Mouse (Mus musculus) ES-Bruce4 (cell line): ENCODE results near the gene Zbtb11. TPM values are rescaled to one million over a fixed set of nuclear protein-coding genes. Genes with fewer than 3 reads are reported as not detected.

Experiments
- H3K27ac ChIP-seq: 2 replicates; pipeline ENCODE4 v1.5.1; 2012; ENCODE audit warnings: low read length, inconsistent platforms; ENCODE audit not compliant: insufficient read depth
- H3K27me3 ChIP-seq: 2 replicates; pipeline ENCODE4 v1.6.1; 2012; ENCODE audit warnings: mild to moderate bottlenecking, low read length, inconsistent platforms; ENCODE audit not compliant: control insufficient read depth, poor library complexity, insufficient read depth, severe bottlenecking
- H3K36me3 ChIP-seq: 2 replicates; pipeline ENCODE4 v1.6.1; 2012; ENCODE audit warnings: inconsistent platforms, mild to moderate bottlenecking, low read length, moderate library complexity; ENCODE audit not compliant: control insufficient read depth, poor library complexity, insufficient read depth, severe bottlenecking
- H3K4me1 ChIP-seq: one replicate; pipeline ENCODE4 v1.8.1; 2011; ENCODE audit warnings: low read length; ENCODE audit not compliant: control insufficient read depth, insufficient read depth
- H3K4me3 ChIP-seq: 2 replicates; pipeline ENCODE4 v1.5.1; 2011; ENCODE audit warnings: low read depth, mild to moderate bottlenecking, low read length
- H3K9ac ChIP-seq: 2 replicates; pipeline ENCODE4 v1.6.1; 2012; ENCODE audit warnings: low read depth, mild to moderate bottlenecking, inconsistent platforms; ENCODE audit not compliant: poor library complexity, severe bottlenecking
- H3K9me3 ChIP-seq: replicated peaks from 2 replicates; pipeline ENCODE4 v1.6.1; 2012; ENCODE audit warnings: mild to moderate bottlenecking, low read length, inconsistent platforms; ENCODE audit not compliant: control insufficient read depth, poor library complexity, insufficient read depth, severe bottlenecking
- CTCF ChIP-seq: IDR thresholded peaks from one replicate; pipeline ENCODE4 v1.8.1; 2011; ENCODE audit warnings: low read depth, low read length
- EP300 ChIP-seq: IDR thresholded peaks from 2 replicates; pipeline ENCODE4 v1.6.1; 2011; ENCODE audit warnings: low read depth, low read length; ENCODE audit not compliant: insufficient read depth
- POLR2A ChIP-seq: IDR thresholded peaks from one replicate; pipeline ENCODE4 v1.8.1; 2011; ENCODE audit warnings: low read length; ENCODE audit not compliant: insufficient read depth
- polyA plus RNA-seq: library from polyadenylated mRNA; stranded (reverse); fragments of >200 nt; gene quantifications from 2 replicates; pipeline ENCODE4 v1.2.4, GENCODE M21; 2011; ENCODE audit warnings: low read depth; ENCODE audit not compliant: missing spikeins, insufficient read depth, insufficient read length

Gene Zbtb11
- polyA plus RNA-seq, 1 experiment: 20.5 TPM

- H3K27me3 ChIP-seq: no peaks in the 10 kb centered on the region
- peak within 1 kb of the TSS; percentile 97 for H3K9ac ChIP-seq
- H3K36me3 ChIP-seq: peaks cover 42% of the 10 kb centered on the region
- TF ChIP-seq EP300: no peak
- no peak for TF ChIP-seq CTCF
- no peak for TF ChIP-seq POLR2A
- H3K4me3 ChIP-seq: peak within 1 kb of the TSS; percentile 94
- H3K4me1 ChIP-seq: no peaks in the 10 kb centered on the region
- H3K9me3 ChIP-seq: no peaks in the 10 kb centered on the region
- peak within 1 kb of the TSS; percentile 66 for H3K27ac ChIP-seq
Measured at GRCm38 (mm10) chr16:55966212-55966871, 7.3 kb upstream of the Zbtb11 start, which contains the start of gene Rpl24. Gene Rpl24, plus strand, starts transcription at chr16:55966275.

- Histone ChIP-seq H3K9ac (peak overlapping the region; percentile 97), H3K9me3 (no peaks in the 10 kb centered on the region), H3K4me1 (no peaks in the 10 kb centered on the region), H3K27me3 (no peaks in the 10 kb centered on the region), H3K36me3 (peaks cover 51% of the 10 kb centered on the region), H3K4me3 (peak overlapping the region; percentile 85), H3K27ac (0 out of 2 replicates have a peak overlapping the region, but pooled peaks have one; percentile 28)
- no peak for TF ChIP-seq EP300
- no peak for TF ChIP-seq POLR2A
- TF ChIP-seq CTCF: no peak
Measured at GRCm38 (mm10) chr16:55967221-55967620, 6.5 kb upstream of the Zbtb11 start.

GRCm38 (mm10) chr16:55969147-55969546 lies 4.5 kb upstream of the Zbtb11 start:
- Histone ChIP-seq H3K9me3 (no peaks in the 10 kb centered on the region), H3K27me3 (no peaks in the 10 kb centered on the region), H3K27ac (no peak overlapping the region), H3K4me3 (no peak overlapping the region), H3K36me3 (peaks cover 55% of the 10 kb centered on the region), H3K4me1 (no peaks in the 10 kb centered on the region), H3K9ac (no peak overlapping the region)
- no peak for TF ChIP-seq POLR2A
- peak; percentile 37 for TF ChIP-seq CTCF
- no peak for TF ChIP-seq EP300

DNA sequence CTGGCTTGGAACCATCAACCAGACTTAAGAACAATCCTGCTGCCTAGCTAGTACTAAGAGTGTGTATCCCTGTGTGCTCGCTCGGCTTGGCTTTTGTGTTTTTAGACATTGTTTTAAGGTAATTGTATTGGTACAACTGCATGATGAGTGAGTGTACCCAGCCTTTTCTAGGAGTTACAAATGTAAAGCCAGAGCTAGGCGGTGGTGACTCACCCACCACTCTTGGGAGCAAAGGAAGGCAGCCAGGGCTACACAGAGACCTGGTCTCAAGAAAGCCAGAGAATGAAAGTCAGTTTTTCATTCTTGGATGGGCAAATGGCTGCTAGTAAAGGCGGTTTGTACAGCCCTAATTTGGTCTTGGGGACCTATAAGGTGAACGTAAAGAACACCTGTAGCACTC lies 3.3 kb upstream of the Zbtb11 start:
- Histone ChIP-seq H3K4me1 (no peaks in the 10 kb centered on the region), H3K27ac (peak overlapping the region; percentile 31; the same call in 1 of the 2 replicates), H3K9me3 (no peaks in the 10 kb centered on the region), H3K36me3 (peaks cover 55% of the 10 kb centered on the region), H3K4me3 (no peak overlapping the region), H3K27me3 (no peaks in the 10 kb centered on the region), H3K9ac (peak overlapping the region; percentile 39; the same call in 1 of the 2 replicates)
- TF ChIP-seq CTCF (no peak), EP300 (no peak), POLR2A (no peak)

DNA sequence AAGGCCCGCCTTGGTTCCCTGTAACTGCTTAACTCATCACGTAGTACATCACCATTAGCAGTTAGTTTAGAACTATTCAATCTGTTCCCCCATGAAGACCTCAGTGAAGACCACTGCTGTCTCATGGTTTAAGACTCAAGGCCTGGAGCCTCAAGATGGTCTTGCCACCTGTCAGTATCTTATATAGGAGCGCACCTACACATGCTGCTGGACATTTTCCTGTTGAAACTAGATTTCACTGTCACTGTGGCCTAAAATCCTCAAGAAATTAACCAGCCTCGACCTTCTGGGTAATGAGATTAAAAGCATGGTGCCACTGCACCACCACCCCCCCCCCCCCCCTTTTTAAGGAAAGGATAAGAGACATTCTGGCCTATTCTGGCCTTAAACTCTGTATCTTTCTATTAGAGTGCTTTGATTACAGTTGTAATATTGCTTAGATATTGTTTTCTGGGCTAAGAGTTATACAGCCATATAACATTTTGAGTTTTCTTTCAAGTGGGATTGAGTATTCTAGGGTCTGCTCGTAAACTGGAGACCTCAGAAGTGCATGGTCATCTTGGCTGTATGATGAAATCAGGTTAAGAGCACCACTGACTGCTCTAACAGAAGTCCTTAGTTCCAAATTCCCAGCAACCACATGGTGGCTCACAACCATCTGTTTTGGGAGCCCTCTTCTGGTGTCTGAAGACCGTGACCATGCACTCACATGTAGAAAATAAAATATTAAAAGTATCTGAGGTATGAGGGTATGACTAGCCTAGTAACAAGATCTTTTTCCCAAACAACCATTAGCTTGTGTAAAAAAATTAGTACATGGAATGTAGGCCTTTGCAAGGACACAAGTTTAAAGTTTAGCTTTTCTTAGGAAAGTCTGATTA lies 1.7 kb upstream of the Zbtb11 start:
- H3K4me3 ChIP-seq: no peak overlapping the region
- no peaks in the 10 kb centered on the region for H3K4me1 ChIP-seq
- peaks cover 54% of the 10 kb centered on the region for H3K36me3 ChIP-seq
- no peak for TF ChIP-seq EP300
- TF ChIP-seq CTCF: no peak
- TF ChIP-seq POLR2A: no peak
- H3K9ac ChIP-seq: peak overlapping the region; percentile 37; the same call in 1 of the 2 replicates
- H3K9me3 ChIP-seq: no peaks in the 10 kb centered on the region
- no peaks in the 10 kb centered on the region for H3K27me3 ChIP-seq
- H3K27ac ChIP-seq: peak overlapping the region; percentile 84
